Mouse (Mus musculus) midbrain, embryonic 16.5 days (tissue): Measurements from ENCODE around the gene Trappc3l. TPM values are rescaled to one million over a fixed set of nuclear protein-coding genes. Genes with fewer than 3 reads are reported as not detected.

Experiments
- ATAC-seq: fragments of 200-750 bp; cut with Nextera tagmentation; 2 replicates; pipeline ENCODE4 v1.8.0; 2017; ENCODE audit warnings: moderate TSS enrichment
- H3K27ac ChIP-seq: fragments of 300-500 bp; sonication (generic); 2 replicates; pipeline ENCODE4 v1.5.1; 2014; ENCODE audit warnings: mild to moderate bottlenecking, low read length, mixed read lengths
- H3K27me3 ChIP-seq: fragments of 300-500 bp; sonication (generic); 2 replicates; pipeline ENCODE4 v1.6.1; 2014; ENCODE audit warnings: low read depth, low read length, mixed read lengths; ENCODE audit not compliant: control insufficient read depth, insufficient read depth
- H3K36me3 ChIP-seq: fragments of 300-500 bp; sonication (generic); 2 replicates; pipeline ENCODE4 v1.6.1; 2014; ENCODE audit warnings: mild to moderate bottlenecking, low read length, moderate library complexity, mixed read lengths; ENCODE audit not compliant: control insufficient read depth, insufficient read depth
- H3K4me1 ChIP-seq: fragments of 300-500 bp; sonication (generic); 2 replicates; pipeline ENCODE4 v1.6.1; 2014; ENCODE audit warnings: mild to moderate bottlenecking, low read length, mixed read lengths; ENCODE audit not compliant: control insufficient read depth, insufficient read depth
- H3K4me2 ChIP-seq: fragments of 300-500 bp; sonication (generic); 2 replicates; pipeline ENCODE4 v1.6.1; 2014; ENCODE audit warnings: mild to moderate bottlenecking, low read length, mixed read lengths
- H3K4me3 ChIP-seq: fragments of 300-500 bp; sonication (generic); 2 replicates; pipeline ENCODE4 v1.5.1; 2014; ENCODE audit warnings: low read depth, mild to moderate bottlenecking, low read length, moderate library complexity, mixed read lengths
- H3K9ac ChIP-seq: fragments of 300-500 bp; sonication (generic); 2 replicates; pipeline ENCODE4 v1.6.1; 2014; ENCODE audit warnings: low read depth, low read length, mixed read lengths
- H3K9me3 ChIP-seq: fragments of 300-500 bp; sonication (generic); replicated peaks from 2 replicates; pipeline ENCODE4 v1.6.1; 2014; ENCODE audit warnings: mild to moderate bottlenecking, low read length, mixed read lengths; ENCODE audit not compliant: control insufficient read depth, poor library complexity, severe bottlenecking
- WGBS: fragments of 180-500 bp; shearing (Covaris S2); extraction: QIAGEN DNeasy Blood & Tissue Kit; methylation state at CpG from one replicate; pipeline ENCODE4 v1.1.7; 2014; 5-methylcytosine and 5-hydroxymethylcytosine counted together
- polyA plus RNA-seq: library from polyadenylated mRNA; unstranded; fragments of >200 nt; fragmentation: Nextera tagmentation; extraction: Ambion mirVana; gene quantifications from 2 replicates; pipeline ENCODE4 v1.2.1, GENCODE M21; 2015

The Trappc3l gene
- polyA plus RNA-seq, 1 experiment from 2014 or later = not detected

DNA sequence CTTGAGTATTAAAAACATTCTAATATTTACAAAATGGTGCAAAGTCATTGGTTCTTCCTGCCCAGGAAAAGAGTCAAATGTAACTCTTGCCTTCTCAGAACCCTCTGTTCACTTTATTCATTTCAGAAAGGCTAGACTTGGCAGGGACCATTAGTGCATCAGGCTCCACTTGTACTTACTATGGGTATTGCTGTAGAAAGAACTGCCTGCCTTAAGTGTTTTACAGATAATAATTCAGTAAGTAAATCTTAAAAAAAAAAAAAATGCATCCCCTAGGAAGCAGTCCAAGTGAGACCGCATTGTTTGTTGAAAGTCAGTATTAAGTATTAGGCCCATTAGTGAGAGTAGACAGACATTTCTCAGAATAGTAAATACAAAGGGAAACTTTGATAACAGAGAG lies 49.1 kb downstream of the Trappc3l start:
- no peak overlapping the region for H3K4me2 ChIP-seq
- H3K9ac ChIP-seq = no peak overlapping the region
- H3K27me3 ChIP-seq = no peaks in the 10 kb centered on the region
- H3K4me1 ChIP-seq = no peaks in the 10 kb centered on the region
- H3K9me3 ChIP-seq = no peaks in the 10 kb centered on the region
- H3K36me3 ChIP-seq = no peaks in the 10 kb centered on the region
- H3K4me3 ChIP-seq = no peak overlapping the region
- H3K27ac ChIP-seq = no peak overlapping the region
- 97% methylated on average over 1 of the region's 1 CpGs for WGBS
- no peak for ATAC-seq

GRCm38 (mm10) chr10:34088515-34088914 lies 51.1 kb downstream of the Trappc3l start:
- no peak for ATAC-seq

DNA sequence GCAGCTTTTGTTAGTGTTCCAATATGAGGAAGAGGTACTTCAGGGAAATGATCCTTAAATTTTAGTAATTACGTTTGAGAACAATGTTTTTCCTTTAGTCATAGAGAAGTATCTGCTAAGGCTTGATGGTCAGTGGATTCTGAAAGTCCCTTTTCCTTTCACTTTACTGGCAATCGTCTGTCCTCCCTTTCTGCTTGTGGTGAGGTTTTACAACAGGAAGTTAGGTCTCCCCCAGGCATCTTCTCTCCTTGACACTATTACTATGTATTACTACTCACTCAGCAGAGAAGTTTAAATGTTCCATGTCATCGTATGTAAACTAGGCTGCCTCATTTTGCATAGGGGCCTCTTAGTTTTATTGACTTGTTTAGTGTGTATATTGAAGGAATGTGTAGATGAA lies 52.1 kb downstream of the Trappc3l start:
- Histone ChIP-seq H3K4me1 (no peaks in the 10 kb centered on the region), H3K4me3 (no peak overlapping the region), H3K9ac (no peak overlapping the region), H3K27me3 (no peaks in the 10 kb centered on the region), H3K9me3 (no peaks in the 10 kb centered on the region), H3K4me2 (no peak overlapping the region), H3K36me3 (no peaks in the 10 kb centered on the region), H3K27ac (no peak overlapping the region)
- no peak for ATAC-seq
- 83% methylated on average over 3 of the region's 3 CpGs for WGBS

More at GRCm38 (mm10) chr10:34088515-34088914, 51.1 kb downstream of the Trappc3l start:
- 89% methylated on average over 2 of the region's 2 CpGs for WGBS
- no peak overlapping the region for H3K27ac ChIP-seq
- no peaks in the 10 kb centered on the region for H3K9me3 ChIP-seq
- H3K4me1 ChIP-seq = no peaks in the 10 kb centered on the region
- no peaks in the 10 kb centered on the region for H3K27me3 ChIP-seq
- H3K4me2 ChIP-seq = no peak overlapping the region
- no peak overlapping the region for H3K4me3 ChIP-seq
- H3K9ac ChIP-seq = no peak overlapping the region
- H3K36me3 ChIP-seq = no peaks in the 10 kb centered on the region

GRCm38 (mm10) chr10:34090481-34090880 lies 53.1 kb downstream of the Trappc3l start:
- no peak for ATAC-seq
- Histone ChIP-seq H3K36me3 (no peaks in the 10 kb centered on the region), H3K9ac (no peak overlapping the region), H3K4me3 (no peak overlapping the region), H3K9me3 (no peaks in the 10 kb centered on the region), H3K4me1 (no peaks in the 10 kb centered on the region), H3K27ac (no peak overlapping the region), H3K4me2 (no peak overlapping the region), H3K27me3 (no peaks in the 10 kb centered on the region)
- 93% methylated on average over 1 of the region's 1 CpGs for WGBS

- no peaks in the 10 kb centered on the region for H3K27me3 ChIP-seq
- H3K9ac ChIP-seq = no peak overlapping the region
- peak; percentile 9; the same call in 1 of the 2 replicates for ATAC-seq
- no peaks in the 10 kb centered on the region for H3K9me3 ChIP-seq
- no peak overlapping the region for H3K27ac ChIP-seq
- H3K4me2 ChIP-seq = no peak overlapping the region
- no peaks in the 10 kb centered on the region for H3K4me1 ChIP-seq
- no peak overlapping the region for H3K4me3 ChIP-seq
- no peaks in the 10 kb centered on the region for H3K36me3 ChIP-seq
- 70% methylated on average over 5 of the region's 5 CpGs for WGBS
Observed at GRCm38 (mm10) chr10:34091888-34092287, 54.5 kb downstream of the Trappc3l start.

GRCm38 (mm10) chr10:34095147-34095546 lies 57.8 kb downstream of the Trappc3l start:
- peak; percentile 19; the same call in 1 of the 2 replicates for ATAC-seq
- H3K9ac ChIP-seq = no peak overlapping the region
- WGBS = 59% methylated on average over 2 of the region's 2 CpGs
- no peak overlapping the region for H3K4me3 ChIP-seq
- H3K27me3 ChIP-seq = no peaks in the 10 kb centered on the region
- H3K9me3 ChIP-seq = no peaks in the 10 kb centered on the region
- no peak overlapping the region for H3K27ac ChIP-seq
- H3K4me2 ChIP-seq = no peak overlapping the region
- H3K4me1 ChIP-seq = no peaks in the 10 kb centered on the region
- no peaks in the 10 kb centered on the region for H3K36me3 ChIP-seq

- no peaks in the 10 kb centered on the region for H3K36me3 ChIP-seq
- 55% methylated on average over 12 of the region's 12 CpGs for WGBS
- H3K4me1 ChIP-seq = no peaks in the 10 kb centered on the region
- peak; percentile 16; the same call in 1 of the 2 replicates for ATAC-seq
- no peak overlapping the region for H3K27ac ChIP-seq
- no peaks in the 10 kb centered on the region for H3K27me3 ChIP-seq
- H3K4me3 ChIP-seq = peak overlapping the region; percentile 26
- H3K4me2 ChIP-seq = peak overlapping the region; percentile 44
- H3K9ac ChIP-seq = no peak overlapping the region
- H3K9me3 ChIP-seq = no peaks in the 10 kb centered on the region
Observed at GRCm38 (mm10) chr10:34095964-34096363, 58.6 kb downstream of the Trappc3l start.

DNA sequence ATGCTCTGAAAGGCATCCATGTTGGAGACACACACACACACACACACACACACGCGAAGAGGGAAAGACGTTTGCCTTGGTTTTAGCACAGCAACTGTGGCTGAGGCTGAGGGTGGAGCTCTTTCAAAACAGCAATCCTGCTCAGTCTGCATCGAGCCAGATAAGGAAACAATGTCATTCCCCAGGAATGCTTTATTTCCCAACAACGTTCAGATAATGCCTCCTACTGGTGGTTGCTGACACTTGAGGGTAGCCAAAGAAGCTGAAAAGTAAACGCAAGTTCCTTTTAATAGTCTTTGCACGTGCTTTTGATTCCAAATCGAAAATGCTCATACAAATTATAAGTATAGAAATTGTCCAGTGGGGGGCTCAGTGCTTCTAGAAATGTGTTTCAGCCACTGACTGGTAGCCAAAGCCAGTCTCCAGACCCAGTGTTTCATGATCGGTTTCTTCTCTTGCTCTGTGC lies 59.1 kb downstream of the Trappc3l start, which contains the start of gene Calhm5:
Gene Calhm5, minus strand, starts transcription at position 102 of the 466 bp plus-strand sequence.
- Histone ChIP-seq H3K9me3 (no peaks in the 10 kb centered on the region), H3K9ac (no peak within 1 kb of the TSS), H3K4me2 (peak within 1 kb of the TSS; percentile 44), H3K27me3 (no peaks in the 10 kb centered on the region), H3K4me3 (peak within 1 kb of the TSS; percentile 26), H3K4me1 (no peaks in the 10 kb centered on the region), H3K36me3 (no peaks in the 10 kb centered on the region), H3K27ac (no peak within 1 kb of the TSS)
- peak; percentile 82 for ATAC-seq
- 22% methylated on average over 9 of the region's 9 CpGs for WGBS

DNA sequence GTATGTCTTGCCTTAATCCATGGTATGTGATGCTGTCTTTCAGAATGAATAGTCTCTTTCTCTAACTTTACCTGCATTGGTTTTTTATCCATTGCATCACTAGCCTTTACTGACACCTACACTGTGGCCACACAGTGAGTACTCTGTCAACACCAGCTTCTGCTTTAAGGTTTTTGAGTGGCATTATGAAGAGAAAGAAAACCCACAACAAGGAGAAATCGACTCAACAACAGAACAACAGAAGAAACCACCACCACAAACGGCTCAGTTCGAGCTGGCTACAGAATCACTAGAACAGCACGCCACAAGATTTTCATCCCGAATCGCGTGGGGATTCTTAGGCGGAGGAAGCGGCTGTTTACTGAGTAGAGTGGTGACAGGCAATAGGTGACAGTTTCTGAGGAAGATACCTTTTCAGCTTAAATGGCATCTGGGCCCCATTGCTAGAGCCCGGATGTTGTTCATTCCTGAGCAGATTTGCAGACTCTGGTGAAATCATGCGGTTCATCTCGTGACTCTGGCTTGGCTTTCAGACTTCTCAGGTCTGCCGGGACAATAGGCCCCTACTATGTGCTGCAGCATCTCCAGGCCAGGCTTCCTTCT lies 73.6 kb downstream of the Trappc3l start:
- no peak for ATAC-seq
- WGBS = 88% methylated on average over 13 of the region's 13 CpGs

More for the DNA sequence above, 73.6 kb downstream of the Trappc3l start:
- Histone ChIP-seq H3K36me3 (no peaks in the 10 kb centered on the region), H3K9me3 (no peaks in the 10 kb centered on the region), H3K27me3 (no peaks in the 10 kb centered on the region), H3K9ac (no peak overlapping the region), H3K4me1 (no peaks in the 10 kb centered on the region), H3K4me3 (no peak overlapping the region), H3K27ac (no peak overlapping the region), H3K4me2 (no peak overlapping the region)
